Mouse (Mus musculus) myocyte (in vitro differentiated cells): Measurements from ENCODE around the gene Olfr1274-ps.
"Not testable (repeated sequence)": the region's sequence is repeated elsewhere in the genome, so short reads cannot be mapped to it uniquely, and the experiment has no call there.

Experiments
- CEBPB ChIP-seq: IDR thresholded peaks from 2 replicates; pipeline ENCODE4 v1.6.1; 2011; ENCODE audit warnings: mild to moderate bottlenecking, moderate library complexity; ENCODE audit not compliant: poor library complexity, insufficient read depth, severe bottlenecking
- E2F4 ChIP-seq: IDR thresholded peaks from one replicate; pipeline ENCODE4 v1.6.1; 2011; ENCODE audit warnings: mild to moderate bottlenecking, control low read depth, moderate library complexity; ENCODE audit not compliant: insufficient read depth
- MYOD1 ChIP-seq, 3 experiments: IDR thresholded peaks; one replicate each; pipeline ENCODE4 v1.6.1; 2011; ENCODE audit warnings: control low read depth in 2 of 3, low read depth in 2 of 3, mild to moderate bottlenecking in 2 of 3, moderate library complexity in 1 of 3; ENCODE audit not compliant: insufficient read length in 2 of 3, control insufficient read depth in 1 of 3
- MYOG ChIP-seq, 3 experiments: IDR thresholded peaks; one replicate each; pipeline ENCODE4 v1.6.1; 2011; ENCODE audit warnings: control low read depth in 2 of 3, low read depth in 2 of 3, mild to moderate bottlenecking in 2 of 3; ENCODE audit not compliant: insufficient read length in 2 of 3, control insufficient read depth in 1 of 3, insufficient read depth in 1 of 3
- POLR2A ChIP-seq: IDR thresholded peaks from one replicate; pipeline ENCODE4 v1.6.1; 2011; ENCODE audit warnings: low read depth, mild to moderate bottlenecking, control low read depth, moderate library complexity; ENCODE audit not compliant: insufficient read length
- POLR2AphosphoS2 ChIP-seq: IDR thresholded peaks from one replicate; pipeline ENCODE4 v1.6.1; 2011; ENCODE audit warnings: low read depth, control low read depth; ENCODE audit not compliant: insufficient read length
- REST ChIP-seq: IDR thresholded peaks from one replicate; pipeline ENCODE4 v1.6.1; 2011; ENCODE audit warnings: mild to moderate bottlenecking, control low read depth, moderate library complexity; ENCODE audit not compliant: insufficient read depth, insufficient read length
- SRF ChIP-seq: IDR thresholded peaks from one replicate; pipeline ENCODE4 v1.6.1; 2011; ENCODE audit warnings: low read depth; ENCODE audit not compliant: control insufficient read depth, insufficient read length
- TCF12 ChIP-seq: IDR thresholded peaks from one replicate; pipeline ENCODE4 v1.6.1; 2011; ENCODE audit warnings: mild to moderate bottlenecking, control low read depth; ENCODE audit not compliant: poor library complexity, insufficient read depth, severe bottlenecking
- TCF3 ChIP-seq: IDR thresholded peaks from one replicate; pipeline ENCODE4 v1.6.1; 2011; ENCODE audit warnings: low read depth, control low read depth; ENCODE audit not compliant: insufficient read length
- USF1 ChIP-seq: IDR thresholded peaks from one replicate; pipeline ENCODE4 v1.6.1; 2011; ENCODE audit warnings: low read depth, mild to moderate bottlenecking, control low read depth, moderate library complexity

- TF ChIP-seq POLR2A; USF1; E2F4; TCF12; MYOD1 (IDR thresholded peaks at IDR 0.05; ENCODE audit: control insufficient read depth in 1 of 3, insufficient read length in 2 of 3, low read depth in 2 of 3); POLR2AphosphoS2; TCF3; MYOG (IDR thresholded peaks at IDR 0.05; ENCODE audit: control insufficient read depth in 1 of 3, insufficient read depth in 1 of 3, insufficient read length in 2 of 3, low read depth in 2 of 3); SRF; CEBPB; REST: not testable (repeated sequence)
Measured at GRCm38 (mm10) chr2:90424937-90425336, 26.5 kb downstream of the Olfr1274-ps start.
